Mouse (Mus musculus): ENCODE measurements at regions not wholly inside any gene's neighbourhood (a gene's known extent, or its start where the extent isn't known, plus 50 kb on each side); places are given as distances from the start of the nearest gene placed in this dataset.

GRCm38 (mm10) chr13:71853426-71854025 is 110.0 kb downstream of the Irx1 start:
- TF ChIP-seq CTCF (IDR thresholded peaks at IDR 0.05; ENCODE audit: borderline replicate concordance, insufficient read depth, low read depth, low read length) (no peak), POLR2A (IDR thresholded peaks at IDR 0.05; ENCODE audit: borderline replicate concordance, insufficient read depth, low read length) (no peak)
